19 mouse cellular contexts compared by ENCODE assay signal in genomic region chr16:38774964-38775746, GRCm38 (mm10). TPM values are rescaled to one million over a fixed set of nuclear protein-coding genes. Genes with fewer than 3 reads are reported as not detected.
"Had no signal": no experiment of that assay in that cellular context is flagged by ENCODE, and none has a peak within 500 bp of the region (broad histone marks: within the 10 kb centered on the region; RNA-seq: fewer than 3 reads in every experiment).

No protein-coding gene starts in this region.

- H3K4me1 ChIP-seq: hindbrain, embryonic 15.5 days; megakaryocyte, embryonic 14.5 days had no signal

- H3K36me3 ChIP-seq: hindbrain, embryonic 15.5 days; limb, embryonic 13.5 days had no signal

- ATAC-seq: midbrain, embryonic 16.5 days had no signal

- DNase-seq: kidney, adult 2 months; kidney, postnatal 10 days; kidney, postnatal 4 days; right cerebral cortex, postnatal 14 days had no signal

- H3K9ac ChIP-seq: hindbrain, embryonic 15.5 days; limb, embryonic 13.5 days; liver, embryonic 14.5 days had no signal

- H3K4me3 ChIP-seq: hindbrain, embryonic 15.5 days; layer of hippocampus, adult 2 months; limb, embryonic 13.5 days; megakaryocyte, embryonic 14.5 days had no signal

- H3K27ac ChIP-seq: hindbrain, embryonic 15.5 days; layer of hippocampus, adult 2 months; limb, embryonic 13.5 days; liver, embryonic 14.5 days; macrophage; stomach, postnatal 0 days had no signal

- H3K4me2 ChIP-seq: hindbrain, embryonic 15.5 days; limb, embryonic 13.5 days; midbrain, embryonic 11.5 days had no signal

- H3K9me3 ChIP-seq: hindbrain, embryonic 15.5 days; limb, embryonic 13.5 days; megakaryocyte, embryonic 14.5 days had no signal

- H3K27me3 ChIP-seq: hindbrain, embryonic 15.5 days; limb, embryonic 13.5 days had no signal

RNA-seq across cellular contexts. Expression of gene Upk1b, which starts 25.0 kb away (rescaled TPM):
- polyA plus RNA-seq: macrophage; neural tube, embryonic 14.5 days had no signal

RNA-seq across cellular contexts. Expression of gene 4930435E12Rik, which starts 53.4 kb away (rescaled TPM):
- total RNA-seq: layer of hippocampus, adult 2 months; layer of hippocampus, postnatal 10 days; left cerebral cortex, postnatal 14 days; liver, adult 2 months had no signal
- polyA plus RNA-seq: hindbrain, embryonic 11.5 days; hindbrain, embryonic 15.5 days; kidney, adult 2 months; limb, embryonic 13.5 days; liver, adult 2 months; liver, embryonic 14.5 days; macrophage; midbrain, embryonic 11.5 days; midbrain, embryonic 16.5 days; neural tube, embryonic 14.5 days; stomach, postnatal 0 days; urinary bladder, adult 2 months had no signal
